In genomic region chr16:35609561-35609960, GRCm38 (mm10) we compare ENCODE assay signal across 16 mouse cellular contexts.
"Had no signal": no experiment of that assay in that cellular context is flagged by ENCODE, and none has a peak within 500 bp of the region (broad histone marks: within the 10 kb centered on the region; RNA-seq: fewer than 3 reads in every experiment).

No protein-coding gene starts in this region.

- H3K4me2 ChIP-seq: limb, embryonic 13.5 days; liver, embryonic 12.5 days; liver, embryonic 15.5 days; midbrain, embryonic 13.5 days had no signal

- ATAC-seq: liver, embryonic 12.5 days; midbrain, embryonic 13.5 days had no signal

- H3K4me3 ChIP-seq: layer of hippocampus, adult 2 months; limb, embryonic 10.5 days; limb, embryonic 13.5 days; liver, embryonic 12.5 days; liver, embryonic 15.5 days; midbrain, embryonic 13.5 days had no signal

- H3K27me3 ChIP-seq: limb, embryonic 13.5 days; liver, embryonic 15.5 days; midbrain, embryonic 13.5 days had no signal

- H3K36me3 ChIP-seq: limb, embryonic 10.5 days; limb, embryonic 13.5 days; liver, embryonic 12.5 days; liver, embryonic 15.5 days; midbrain, embryonic 13.5 days had no signal

- H3K9me3 ChIP-seq: limb, embryonic 10.5 days; limb, embryonic 13.5 days; liver, embryonic 12.5 days; liver, embryonic 15.5 days; midbrain, embryonic 13.5 days had no signal

- H3K4me1 ChIP-seq: liver, embryonic 12.5 days; liver, embryonic 15.5 days had no signal

- DNase-seq: kidney, adult 2 months; kidney, postnatal 25 days; layer of hippocampus, adult 9-11 months; liver; lung, adult 18-20 months; thymus, adult 2 months; thymus, postnatal 14 days; thymus, postnatal 4 days had no signal

- H3K9ac ChIP-seq: limb, embryonic 13.5 days; liver, embryonic 12.5 days; liver, embryonic 15.5 days; midbrain, embryonic 13.5 days had no signal

- H3K27ac ChIP-seq: kidney, postnatal 0 days; layer of hippocampus, adult 2 months; limb, embryonic 10.5 days; limb, embryonic 13.5 days; liver, embryonic 12.5 days; liver, embryonic 15.5 days; macrophage; midbrain, embryonic 13.5 days had no signal
